Mouse (Mus musculus) kidney, adult 9 months (tissue): ENCODE results near the gene 9130213A22Rik.
"Not testable (repeated sequence)": the region's sequence is repeated elsewhere in the genome, so short reads cannot be mapped to it uniquely, and the experiment has no call there.

ENCODE experiments used
- DNase-seq: peaks from one replicate; pipeline ENCODE4 v3.0.0; 2022

9130213A22Rik gene

DNA sequence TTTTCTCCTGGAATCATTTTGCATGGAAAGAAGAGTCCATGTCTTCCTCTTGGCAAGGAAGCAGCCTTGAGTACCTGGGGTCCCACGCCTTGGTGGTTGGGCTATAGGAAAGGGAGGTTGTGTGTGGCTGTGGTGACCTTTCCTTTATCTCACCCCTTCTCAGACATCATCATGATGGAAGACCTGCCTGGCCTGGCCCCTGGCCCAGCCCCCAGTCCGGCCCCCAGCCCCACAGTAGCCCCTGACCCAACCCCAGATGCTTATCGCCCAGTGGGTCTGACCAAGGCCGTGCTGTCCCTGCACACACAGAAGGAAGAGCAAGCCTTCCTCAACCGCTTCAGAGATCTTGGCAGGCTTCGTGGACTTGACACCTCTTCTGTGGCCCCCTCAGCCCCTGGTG, 17.2 kb downstream of the 9130213A22Rik start:
- no peak for DNase-seq

DNA sequence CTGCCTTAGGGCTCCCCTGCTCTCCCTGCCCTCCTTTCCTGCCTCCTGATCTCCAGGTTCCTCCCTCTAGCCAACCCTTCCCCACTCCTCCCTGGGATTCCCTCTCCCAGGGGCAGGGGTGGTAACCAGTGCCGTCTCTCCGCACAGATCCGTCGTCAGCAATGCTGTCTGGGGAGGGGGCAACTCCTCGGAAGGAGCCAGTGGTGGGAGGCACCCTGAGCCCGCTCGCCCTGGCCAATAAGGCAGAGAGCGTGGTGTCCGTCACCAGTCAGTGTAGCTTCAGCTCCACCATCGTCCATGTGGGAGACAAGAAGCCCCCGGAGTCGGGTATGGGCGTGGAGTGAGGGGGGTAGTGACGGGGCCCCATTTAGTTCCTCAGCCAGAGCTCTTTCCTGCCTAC, 17.9 kb downstream of the 9130213A22Rik start:
- no peak for DNase-seq

DNA sequence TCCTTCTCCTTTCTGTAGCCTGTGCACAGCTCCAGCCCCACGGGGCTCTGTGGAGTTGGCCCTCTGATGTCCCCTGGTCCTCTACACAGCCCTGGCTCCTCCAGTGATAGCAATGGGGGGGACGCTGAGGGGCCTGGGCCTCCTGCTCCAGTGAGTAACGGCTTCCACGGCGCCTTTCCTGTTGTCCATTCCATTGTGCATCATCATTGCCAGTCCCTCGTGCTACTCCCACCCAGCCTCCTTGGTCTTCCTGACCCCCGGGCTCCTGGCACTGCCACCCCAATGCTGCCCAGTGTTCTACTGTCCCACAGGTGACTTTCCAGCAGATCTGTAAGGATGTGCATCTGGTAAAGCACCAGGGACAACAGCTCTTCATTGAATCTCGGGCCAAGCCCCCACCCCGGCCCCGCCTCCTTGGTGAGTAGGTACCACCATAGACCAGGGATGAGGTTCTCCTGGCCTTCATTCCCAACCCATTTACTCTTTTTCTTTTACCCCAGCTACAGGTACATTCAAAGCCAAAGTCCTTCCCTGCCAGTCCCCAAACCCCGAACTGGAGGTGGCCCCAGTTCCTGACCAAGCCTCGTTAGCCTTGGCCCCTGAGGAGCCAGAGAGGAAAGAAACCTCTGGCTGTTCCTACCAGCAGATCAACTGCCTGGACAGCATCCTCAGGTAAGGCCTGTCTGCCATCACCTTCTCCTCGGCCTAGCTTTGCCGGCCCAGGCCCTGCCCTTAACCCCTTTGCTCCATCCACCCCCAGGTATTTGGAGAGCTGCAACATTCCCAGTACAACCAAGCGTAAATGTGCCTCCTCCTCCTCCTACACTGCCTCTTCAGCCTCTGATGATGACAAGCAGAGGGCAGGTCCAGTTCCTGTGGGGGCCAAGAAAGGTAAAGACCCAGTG, 18.6 kb downstream of the 9130213A22Rik start:
- no peak for DNase-seq

GRCm38 (mm10) chr11:69103121-69103520, 19.3 kb downstream of the 9130213A22Rik start:
- no peak for DNase-seq

DNA sequence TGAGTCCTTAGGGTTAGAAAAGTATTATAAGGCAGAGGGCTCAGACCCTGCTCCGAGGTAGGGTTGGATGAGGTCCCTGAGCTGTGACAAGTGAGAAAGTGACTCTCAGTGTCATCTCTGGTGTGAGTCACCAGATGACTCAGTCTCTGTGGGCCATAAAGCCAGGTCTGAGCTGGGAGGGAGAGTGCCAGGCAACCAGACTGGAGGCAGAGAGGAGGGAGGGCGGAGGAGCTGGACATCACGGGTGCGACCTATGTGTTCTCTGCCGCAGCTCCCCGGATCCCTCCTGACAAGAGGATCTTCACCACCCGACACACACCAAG, 20.0 kb downstream of the 9130213A22Rik start:
- DNase-seq = no peak

DNA sequence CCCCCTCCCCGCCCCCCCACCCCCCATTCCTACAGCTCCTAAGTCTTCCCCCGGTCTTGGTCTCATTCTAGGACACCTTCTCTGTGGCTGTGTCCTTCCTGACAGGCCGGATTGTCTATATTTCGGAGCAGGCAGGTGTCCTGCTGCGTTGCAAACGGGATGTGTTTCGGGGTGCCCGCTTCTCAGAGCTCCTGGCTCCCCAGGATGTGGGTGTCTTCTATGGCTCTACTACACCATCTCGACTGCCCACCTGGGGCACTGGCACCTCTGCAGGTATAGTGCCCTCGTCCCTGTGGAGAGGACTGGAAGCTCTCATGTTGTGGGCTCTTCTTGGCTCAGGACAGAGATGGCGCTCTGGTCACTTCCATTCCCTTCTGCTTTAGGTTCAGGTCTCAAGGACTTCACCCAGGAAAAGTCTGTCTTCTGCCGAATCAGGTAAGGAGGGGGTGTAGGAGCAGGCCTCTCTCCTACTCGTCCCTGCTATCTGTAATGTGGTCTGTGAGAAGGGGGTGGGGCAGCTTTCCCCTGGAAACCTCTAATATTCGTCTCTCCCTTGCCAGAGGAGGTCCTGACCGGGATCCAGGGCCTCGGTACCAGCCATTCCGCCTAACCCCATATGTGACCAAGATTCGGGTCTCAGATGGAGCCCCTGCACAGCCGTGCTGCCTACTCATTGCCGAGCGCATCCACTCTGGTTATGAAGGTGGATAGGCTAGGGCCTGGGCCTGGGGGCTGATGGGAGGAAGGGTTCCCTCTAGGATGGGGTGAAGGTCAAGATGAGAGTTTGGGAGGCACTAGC, 20.6 kb downstream of the 9130213A22Rik start:
- no peak for DNase-seq

DNA sequence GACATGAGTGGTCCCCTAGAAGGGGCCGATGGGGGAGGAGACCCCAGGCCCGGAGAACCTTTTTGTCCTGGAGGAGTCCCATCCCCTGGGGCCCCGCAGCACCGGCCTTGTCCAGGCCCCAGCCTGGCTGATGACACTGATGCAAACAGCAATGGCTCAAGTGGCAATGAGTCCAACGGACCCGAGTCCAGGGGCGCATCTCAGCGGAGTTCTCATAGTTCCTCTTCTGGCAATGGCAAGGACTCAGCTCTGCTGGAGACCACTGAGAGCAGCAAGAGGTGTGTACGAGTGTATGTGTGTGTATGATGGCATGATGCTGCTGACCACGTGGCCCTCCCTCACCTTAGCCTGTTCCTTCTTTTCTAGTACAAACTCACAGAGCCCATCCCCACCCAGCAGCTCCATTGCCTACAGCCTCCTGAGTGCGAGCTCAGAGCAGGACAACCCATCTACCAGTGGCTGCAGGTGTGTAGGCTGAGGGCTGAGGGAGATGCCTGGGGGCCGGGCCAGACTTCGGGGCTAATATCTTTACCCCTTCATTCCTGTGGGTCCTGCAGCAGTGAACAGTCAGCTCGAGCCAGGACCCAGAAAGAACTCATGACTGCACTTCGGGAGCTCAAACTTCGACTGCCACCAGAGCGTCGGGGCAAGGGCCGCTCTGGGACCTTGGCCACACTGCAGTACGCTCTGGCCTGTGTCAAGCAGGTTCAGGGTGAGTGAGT, 21.6 kb downstream of the 9130213A22Rik start:
- DNase-seq = peak; percentile 43

- peak; percentile 91 for DNase-seq
These were observed 22.5 kb downstream of the 9130213A22Rik start for GRCm38 (mm10) chr11:69099915-69100345.

- peak; percentile 87 for DNase-seq
These were observed 23.0 kb downstream of the 9130213A22Rik start for GRCm38 (mm10) chr11:69099177-69099914.

DNA sequence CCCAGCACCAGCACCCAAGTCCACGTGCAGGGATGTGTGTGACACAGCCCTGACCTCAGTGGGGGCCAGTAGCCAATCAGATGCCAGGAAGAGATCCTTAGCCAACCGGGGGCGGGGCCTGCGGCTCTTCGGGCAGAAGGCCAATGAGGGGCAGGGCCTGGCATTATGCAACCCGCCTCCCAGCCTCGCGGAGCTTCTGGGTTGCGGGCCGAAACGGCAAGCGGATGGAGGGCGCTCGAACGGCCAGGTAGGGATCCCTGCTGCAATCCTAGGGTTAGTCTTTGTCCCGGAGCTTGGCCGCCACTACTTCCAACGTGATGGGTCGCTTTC, 23.7 kb downstream of the 9130213A22Rik start:
- DNase-seq = peak; percentile 99

DNA sequence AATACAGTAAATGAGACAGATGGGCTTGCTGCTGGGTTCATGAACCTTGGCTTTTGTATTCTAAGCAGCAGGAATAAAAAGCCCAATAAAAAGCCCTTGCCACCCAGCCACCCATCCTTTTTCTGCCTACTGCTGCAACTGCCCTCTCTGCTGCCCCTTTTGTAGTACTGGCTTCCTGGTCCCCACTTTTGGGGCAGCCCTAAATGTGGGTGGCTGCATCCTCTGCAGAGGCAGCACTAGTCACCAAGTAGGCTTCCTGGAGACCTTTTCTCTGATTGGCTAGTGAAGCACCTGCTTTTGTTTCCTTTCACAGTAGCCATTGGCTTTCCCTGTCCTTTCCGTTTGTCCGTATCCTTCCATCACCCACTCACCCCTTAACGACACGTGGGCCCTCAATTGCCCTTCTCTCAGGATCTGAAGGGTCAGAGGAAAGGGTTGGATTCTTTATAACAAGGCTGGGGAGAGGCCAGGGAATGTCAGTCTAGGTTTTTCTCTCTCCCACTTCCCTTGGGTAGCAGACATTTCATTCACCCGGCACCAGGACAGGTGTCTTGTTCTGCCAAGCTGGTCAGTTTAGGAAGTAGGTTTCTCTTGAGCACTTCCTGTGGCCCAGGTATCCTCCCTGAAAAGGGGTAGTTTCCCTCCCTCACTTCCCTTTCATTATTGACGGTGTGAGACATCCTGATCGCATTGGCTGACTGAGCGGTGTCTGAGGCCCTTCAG, 24.2 kb downstream of the 9130213A22Rik start:
- no peak for DNase-seq

DNA sequence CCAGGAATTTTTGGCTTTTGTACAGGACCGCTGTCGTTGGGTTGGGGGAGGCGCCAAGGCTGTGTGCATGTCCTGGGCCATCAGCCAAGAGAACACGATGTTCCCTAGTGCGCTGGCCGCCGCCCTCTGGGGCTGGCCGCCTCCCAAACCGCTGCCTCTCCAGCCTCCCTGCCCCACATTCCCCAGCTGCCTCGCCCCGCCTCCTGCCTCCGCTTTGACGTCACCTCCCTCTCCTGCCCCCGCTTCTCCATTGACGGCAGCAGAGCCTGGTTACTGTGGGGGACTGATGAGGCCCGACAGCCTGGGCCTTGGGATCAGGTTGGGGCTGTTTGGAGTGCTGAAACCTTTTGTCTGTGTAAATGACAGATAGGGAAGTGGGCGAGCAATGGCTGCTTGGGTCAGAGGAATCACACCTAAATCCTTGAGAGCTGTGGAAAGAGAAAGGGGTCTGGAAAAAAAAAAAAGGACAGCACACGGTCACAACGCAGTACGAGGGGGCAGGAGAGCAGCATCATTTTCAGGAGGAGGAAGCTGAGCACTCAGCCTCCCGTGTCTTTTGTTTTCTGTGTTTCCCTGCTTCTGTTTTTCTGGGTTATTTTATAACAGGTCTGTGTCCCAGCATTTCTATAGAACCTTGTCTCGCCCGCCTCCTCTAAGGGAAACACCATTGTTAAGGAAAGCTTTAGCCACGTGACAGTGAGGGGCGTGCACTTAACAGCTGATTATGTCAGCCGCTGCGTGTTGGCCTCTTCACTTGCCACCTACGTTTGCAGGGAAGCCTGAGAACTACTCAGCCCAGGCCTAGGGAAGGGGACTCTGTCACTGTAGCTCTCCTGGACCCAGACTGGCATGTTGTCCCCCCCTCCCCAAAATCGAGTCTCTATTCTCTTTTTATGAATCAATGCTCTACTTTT, 25.1 kb downstream of the 9130213A22Rik start:
- peak; percentile 100 for DNase-seq

DNA sequence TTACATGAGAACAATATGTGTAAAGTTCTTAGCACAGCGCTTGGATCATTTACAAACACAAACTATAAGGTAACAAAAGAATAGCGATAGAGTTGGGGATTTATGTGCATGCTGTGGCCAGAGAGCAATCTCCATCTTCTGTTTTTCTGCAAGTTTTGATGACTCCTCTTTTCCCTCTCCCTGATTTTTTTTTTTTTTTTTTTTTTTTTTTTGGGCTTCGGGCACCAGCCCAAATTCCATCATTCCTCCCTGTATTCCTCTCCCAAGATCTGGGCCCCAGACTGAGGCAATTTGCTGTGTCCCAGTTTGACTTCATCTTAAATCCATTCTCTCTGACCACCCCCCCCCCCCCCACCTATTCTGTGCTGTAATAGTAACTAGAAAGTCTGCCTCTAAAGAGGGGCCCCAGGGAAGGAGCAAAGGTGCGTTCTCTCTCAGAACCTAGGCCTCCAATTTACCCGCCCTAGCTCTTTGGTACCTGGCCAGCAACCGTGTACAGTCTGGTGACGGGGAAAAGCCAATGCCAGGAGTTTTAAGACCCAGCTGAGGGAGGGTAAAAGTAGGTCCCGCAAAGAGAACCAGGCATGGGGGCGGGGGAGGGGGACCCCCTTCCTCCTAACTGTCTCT, 25.9 kb downstream of the 9130213A22Rik start:
- DNase-seq = no peak

DNA sequence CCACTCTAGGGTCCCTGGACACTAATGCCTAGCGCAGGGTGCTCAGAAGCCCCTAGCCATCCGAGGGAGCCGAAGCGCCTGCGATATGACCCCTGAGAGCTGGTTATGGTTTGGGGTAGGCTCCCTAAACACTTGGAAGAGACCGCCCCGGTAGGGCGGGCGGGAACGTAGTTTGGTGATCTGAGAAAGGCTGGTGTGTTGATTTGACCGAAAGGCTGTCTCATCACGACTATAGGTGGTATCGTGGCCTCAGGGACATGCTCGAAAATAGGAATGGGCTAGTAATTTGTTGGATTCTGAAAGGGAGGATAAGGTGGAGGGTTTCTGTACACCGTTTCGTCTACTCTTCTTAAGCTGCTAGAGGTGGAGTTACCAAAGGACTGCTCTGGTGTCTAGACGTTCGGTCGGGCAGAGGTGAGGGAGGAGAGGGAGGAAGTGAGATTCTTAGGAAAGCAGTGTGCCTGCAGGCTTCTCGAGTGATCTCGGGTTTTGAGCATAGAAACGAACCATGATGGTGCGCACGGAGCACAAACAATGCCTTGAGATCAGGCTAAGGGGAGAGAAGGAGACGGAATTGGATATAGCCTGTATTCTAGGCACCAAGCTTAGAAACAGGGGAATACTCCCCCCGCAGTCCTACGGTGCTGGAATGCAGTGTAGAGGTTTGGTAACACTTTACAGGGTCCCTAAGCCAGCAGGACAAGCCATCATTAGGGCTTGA, 26.7 kb downstream of the 9130213A22Rik start:
- DNase-seq = peak; percentile 66

DNA sequence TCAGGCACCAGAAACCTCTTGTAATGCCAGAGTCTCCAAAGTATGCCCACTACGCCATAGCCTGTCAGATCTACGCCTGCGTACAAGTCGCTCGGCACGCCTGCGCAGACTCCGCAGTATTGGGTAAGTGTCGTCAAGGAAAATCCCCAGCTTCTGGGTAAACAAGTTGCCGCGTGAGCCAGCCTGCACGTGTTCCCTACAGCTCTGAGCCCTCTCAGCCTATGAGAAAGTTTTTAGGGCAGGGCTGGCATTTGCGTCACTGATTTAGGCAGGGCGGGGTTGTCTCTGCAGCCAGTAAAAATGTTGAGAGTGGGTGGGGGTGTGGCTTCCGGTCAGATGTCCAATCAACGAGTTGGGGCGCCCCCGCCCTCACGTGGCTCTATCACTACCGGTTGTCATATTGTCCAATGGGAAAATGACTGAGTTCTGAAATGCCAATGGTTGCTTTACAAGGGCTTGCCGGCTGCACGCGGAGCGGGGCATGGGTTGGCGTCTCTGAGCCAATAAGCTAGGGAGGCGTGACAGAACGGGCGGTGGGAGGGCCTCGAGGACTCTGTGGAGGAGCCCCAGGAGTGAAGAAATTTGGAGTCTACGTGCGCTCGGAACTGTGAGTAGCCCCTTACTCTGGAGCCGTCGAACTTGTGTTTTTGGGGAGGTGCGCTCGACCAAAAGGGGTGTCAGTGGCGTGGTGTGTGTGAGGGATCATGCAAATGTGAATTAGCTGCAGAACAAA, 27.5 kb downstream of the 9130213A22Rik start, which contains the start of gene Per1:
Gene Per1, plus strand, starts transcription at position 521 of the 733 bp plus-strand sequence.
- peak; percentile 100 for DNase-seq

DNA sequence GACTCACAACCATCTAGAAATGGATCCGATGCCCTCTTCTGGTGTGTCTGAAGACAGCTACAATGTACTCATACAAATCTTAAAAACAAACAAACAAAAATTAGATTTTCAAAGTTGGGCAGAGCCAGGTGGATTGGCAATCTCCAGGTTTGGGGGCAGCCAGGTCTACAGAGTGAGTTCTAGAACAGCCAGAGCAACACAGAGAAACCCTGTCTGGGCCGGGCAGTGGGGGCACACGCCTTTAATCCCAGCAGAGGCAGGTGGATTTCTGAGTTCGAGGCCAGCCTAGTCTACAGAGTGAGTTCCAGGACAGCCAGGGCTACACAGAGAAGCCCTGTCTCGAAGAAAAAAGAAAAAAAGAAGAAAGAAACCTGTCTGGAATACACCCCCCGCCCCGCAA, 28.5 kb downstream of the 9130213A22Rik start:
- DNase-seq = not testable (repeated sequence)

- DNase-seq = peak; percentile 54
These were observed 29.5 kb downstream of the 9130213A22Rik start for GRCm38 (mm10) chr11:69092871-69093270.

DNA sequence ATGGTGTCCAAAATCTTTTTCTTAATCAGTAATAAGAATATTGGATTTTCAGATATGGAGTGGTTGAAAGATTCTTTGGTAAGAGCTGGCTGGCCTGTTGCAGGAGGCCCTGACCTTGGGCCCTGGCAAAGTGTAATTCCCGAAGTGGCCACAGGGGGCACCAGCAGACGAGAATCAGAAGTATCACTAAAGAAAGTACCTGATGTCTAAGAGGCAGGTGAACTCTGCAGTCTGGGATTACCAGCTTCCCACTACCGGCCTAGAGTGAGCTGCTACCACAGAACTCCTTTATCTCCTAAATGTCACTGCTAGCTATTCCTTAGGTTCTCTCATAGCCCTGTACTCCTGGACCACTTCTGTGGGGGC, 30.0 kb downstream of the 9130213A22Rik start:
- DNase-seq = peak; percentile 97
